Mouse (Mus musculus) cerebellum, adult 2 months (tissue): ENCODE measurements around the gene Ttll10.

Experiments used
- CTCF ChIP-seq: fragments of 200-500 bp; IDR thresholded peaks from 2 replicates; pipeline ENCODE4 v1.5.1; 2011; ENCODE audit warnings: low read depth, mild to moderate bottlenecking, control low read depth, low read length, moderate library complexity, borderline replicate concordance; ENCODE audit not compliant: insufficient read depth
- POLR2A ChIP-seq: fragments of 200-500 bp; IDR thresholded peaks from 2 replicates; pipeline ENCODE4 v1.6.1; 2011; ENCODE audit warnings: low read length, control low read depth, borderline replicate concordance; ENCODE audit not compliant: insufficient read depth

DNA sequence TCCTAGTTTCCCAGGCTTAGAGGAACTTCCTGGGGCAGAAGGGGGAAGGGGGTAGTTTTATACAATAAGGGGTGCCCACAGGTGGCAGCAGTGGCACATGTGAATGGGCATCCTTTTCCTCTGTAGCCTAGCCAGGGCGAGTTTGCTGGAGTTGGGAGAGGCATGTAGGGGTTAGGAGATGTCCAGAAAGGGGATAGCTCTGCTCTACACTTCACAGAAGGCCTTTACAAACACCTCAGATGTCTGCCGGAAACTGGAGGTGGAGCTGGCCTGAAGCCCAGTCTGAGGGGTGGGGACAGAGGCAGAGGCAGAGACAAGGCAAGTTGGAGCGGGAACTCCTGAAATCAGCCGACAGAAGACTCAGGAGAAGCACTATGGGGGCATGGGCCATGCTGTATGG is 33.2 kb downstream of the Ttll10 start, which contains the start of gene Tnfrsf18:
- TF ChIP-seq CTCF (no peak), POLR2A (no peak)
